Mouse (Mus musculus): Measurements from ENCODE around the gene Sptbn2. TPM values are rescaled to one million over a fixed set of nuclear protein-coding genes. Genes with fewer than 3 reads are reported as not detected.

Sptbn2 gene
- 0.23 and 0.26 TPM in 2 replicates for polyA plus RNA-seq (2012; rRNA removed)

DNA sequence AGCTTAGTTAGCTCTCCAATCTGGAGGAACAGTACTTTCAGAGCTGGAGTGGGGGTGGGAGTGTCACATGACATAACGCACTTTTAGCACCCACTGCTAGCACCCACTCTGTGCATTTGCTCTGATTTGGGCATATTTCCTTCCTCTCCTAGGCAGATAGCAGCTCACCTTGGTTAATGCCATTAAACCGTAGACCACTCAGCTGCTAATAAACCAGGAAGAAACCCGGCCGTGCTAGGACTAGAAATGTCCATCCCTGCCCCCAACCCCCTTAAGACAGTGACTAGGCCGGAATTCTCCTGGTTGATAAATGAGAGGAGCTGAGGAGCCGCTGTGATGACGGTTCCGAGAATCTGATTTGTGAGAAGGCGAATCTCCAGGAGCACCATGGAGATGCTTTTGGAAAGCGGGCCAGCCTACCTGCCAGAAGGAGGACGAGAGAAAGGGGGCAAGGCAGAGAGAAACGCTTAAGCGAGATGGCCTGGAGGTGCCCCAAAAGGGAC is at the start of gene Sptbn2:
Gene Sptbn2, plus strand, starts transcription at position 70 of the 503 bp plus-strand sequence.
- no peak for DNase-seq
- no peaks in the 10 kb centered on the region for H3K36me3 ChIP-seq (ENCODE audit: control insufficient read depth, insufficient read depth, low read length)
- WGBS, result 59% methylated on average over 13 of the region's 13 CpGs
- no peaks in the 10 kb centered on the region for H3K4me1 ChIP-seq (replicated peaks; ENCODE audit: control insufficient read depth, insufficient read depth, low read length)
- no peak within 1 kb of the TSS; the same call in 1 of the 2 replicates for H3K4me3 ChIP-seq (ENCODE audit: control insufficient read depth, insufficient read depth, low read length)
- no peak for TF ChIP-seq CTCF (IDR thresholded peaks at IDR 0.05; ENCODE audit: borderline replicate concordance, control insufficient read depth, extremely low read depth, insufficient read depth, low read length, poor library complexity)
- no peak for TF ChIP-seq POLR2A (IDR thresholded peaks at IDR 0.05; ENCODE audit: control insufficient read depth, extremely low read depth, insufficient read depth, low read length, poor library complexity)
- no peak within 1 kb of the TSS for H3K27ac ChIP-seq (ENCODE audit: control insufficient read depth, insufficient read depth, low read length)
- H3K27me3 ChIP-seq (ENCODE audit: control insufficient read depth, insufficient read depth, low read length), result no peaks in the 10 kb centered on the region; the same call in 1 of the 2 replicates

- H3K4me3 ChIP-seq (ENCODE audit: control insufficient read depth, insufficient read depth, low read length), result no peak overlapping the region
- H3K27ac ChIP-seq (ENCODE audit: control insufficient read depth, insufficient read depth, low read length), result no peak overlapping the region
- H3K27me3 ChIP-seq (ENCODE audit: control insufficient read depth, insufficient read depth, low read length), result no peaks in the 10 kb centered on the region
- DNase-seq, result no peak
- no peaks in the 10 kb centered on the region for H3K4me1 ChIP-seq (replicated peaks; ENCODE audit: control insufficient read depth, insufficient read depth, low read length)
- TF ChIP-seq POLR2A (IDR thresholded peaks at IDR 0.05; ENCODE audit: control insufficient read depth, extremely low read depth, insufficient read depth, low read length, poor library complexity) (no peak), CTCF (IDR thresholded peaks at IDR 0.05; ENCODE audit: borderline replicate concordance, control insufficient read depth, extremely low read depth, insufficient read depth, low read length, poor library complexity) (no peak)
- no peaks in the 10 kb centered on the region for H3K36me3 ChIP-seq (ENCODE audit: control insufficient read depth, insufficient read depth, low read length)
Observed at GRCm38 (mm10) chr19:4666815-4667214, 44.2 kb upstream of the Sptbn2 start.

DNA sequence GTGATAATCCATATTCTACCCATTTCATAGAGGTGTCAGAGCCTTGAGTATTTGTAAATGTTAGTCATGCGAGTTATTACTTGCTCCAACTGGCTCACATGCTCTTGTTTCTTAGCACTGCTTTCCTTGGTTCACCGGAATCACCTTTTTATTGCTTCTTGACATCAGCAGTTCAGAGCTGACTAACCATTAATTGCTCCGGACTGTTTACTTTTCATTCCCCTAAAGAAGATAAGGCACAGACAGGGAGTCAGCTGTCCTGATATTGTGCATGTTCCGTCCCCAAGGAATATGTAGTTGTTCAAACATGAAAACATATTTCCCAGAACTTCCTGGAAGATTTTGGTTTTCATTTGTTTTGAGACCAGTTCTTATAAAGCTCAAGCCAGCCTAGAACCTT is 40.2 kb upstream of the Sptbn2 start:
- DNase-seq, result no peak
- TF ChIP-seq POLR2A (IDR thresholded peaks at IDR 0.05; ENCODE audit: control insufficient read depth, extremely low read depth, insufficient read depth, low read length, poor library complexity) (no peak), CTCF (IDR thresholded peaks at IDR 0.05; ENCODE audit: borderline replicate concordance, control insufficient read depth, extremely low read depth, insufficient read depth, low read length, poor library complexity) (no peak)

DNA sequence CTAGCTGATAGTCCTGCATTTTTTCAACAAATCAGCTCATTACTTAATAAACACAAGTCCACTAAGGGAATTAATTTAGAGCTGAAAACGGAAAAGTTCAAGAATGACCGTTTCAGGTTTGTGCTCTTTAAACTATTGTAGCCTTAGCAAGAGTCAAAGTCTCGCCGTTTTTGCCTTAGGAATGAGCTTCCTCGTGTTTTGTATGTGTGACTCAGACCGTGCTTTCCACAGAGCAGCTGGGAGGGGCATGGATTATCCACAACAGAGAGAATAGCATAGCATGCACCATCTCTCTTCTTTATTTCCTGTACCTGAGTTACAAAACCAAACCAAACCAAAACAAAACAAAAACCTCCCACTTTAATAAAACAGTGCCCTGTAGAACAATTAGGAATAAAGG is 38.6 kb upstream of the Sptbn2 start:
- H3K27me3 ChIP-seq (ENCODE audit: control insufficient read depth, insufficient read depth, low read length), result no peaks in the 10 kb centered on the region
- 69% methylated on average over 6 of the region's 6 CpGs for WGBS
- no peaks in the 10 kb centered on the region for H3K36me3 ChIP-seq (ENCODE audit: control insufficient read depth, insufficient read depth, low read length)
- DNase-seq, result no peak
- H3K27ac ChIP-seq (ENCODE audit: control insufficient read depth, insufficient read depth, low read length), result no peak overlapping the region
- TF ChIP-seq POLR2A (IDR thresholded peaks at IDR 0.05; ENCODE audit: control insufficient read depth, extremely low read depth, insufficient read depth, low read length, poor library complexity) (no peak), CTCF (IDR thresholded peaks at IDR 0.05; ENCODE audit: borderline replicate concordance, control insufficient read depth, extremely low read depth, insufficient read depth, low read length, poor library complexity) (no peak)
- no peaks in the 10 kb centered on the region for H3K4me1 ChIP-seq (replicated peaks; ENCODE audit: control insufficient read depth, insufficient read depth, low read length)
- H3K4me3 ChIP-seq (ENCODE audit: control insufficient read depth, insufficient read depth, low read length), result no peak overlapping the region

More for the DNA sequence above, 40.2 kb upstream of the Sptbn2 start:
- no peaks in the 10 kb centered on the region for H3K27me3 ChIP-seq (ENCODE audit: control insufficient read depth, insufficient read depth, low read length)
- H3K4me3 ChIP-seq (ENCODE audit: control insufficient read depth, insufficient read depth, low read length), result no peak overlapping the region
- WGBS, result 87% methylated on average over 4 of the region's 4 CpGs
- H3K4me1 ChIP-seq (replicated peaks; ENCODE audit: control insufficient read depth, insufficient read depth, low read length), result no peaks in the 10 kb centered on the region
- H3K36me3 ChIP-seq (ENCODE audit: control insufficient read depth, insufficient read depth, low read length), result no peaks in the 10 kb centered on the region
- no peak overlapping the region for H3K27ac ChIP-seq (ENCODE audit: control insufficient read depth, insufficient read depth, low read length)

GRCm38 (mm10) chr19:4694346-4694745 is 16.6 kb upstream of the Sptbn2 start:
- Histone ChIP-seq H3K4me1 (replicated peaks; ENCODE audit: control insufficient read depth, insufficient read depth, low read length) (peaks cover 5% of the 10 kb centered on the region), H3K36me3 (ENCODE audit: control insufficient read depth, insufficient read depth, low read length) (no peaks in the 10 kb centered on the region), H3K4me3 (ENCODE audit: control insufficient read depth, insufficient read depth, low read length) (no peak overlapping the region), H3K27ac (ENCODE audit: control insufficient read depth, insufficient read depth, low read length) (no peak overlapping the region), H3K27me3 (ENCODE audit: control insufficient read depth, insufficient read depth, low read length) (peaks cover 12% of the 10 kb centered on the region)
- TF ChIP-seq CTCF (IDR thresholded peaks at IDR 0.05; ENCODE audit: borderline replicate concordance, control insufficient read depth, extremely low read depth, insufficient read depth, low read length, poor library complexity) (no peak), POLR2A (IDR thresholded peaks at IDR 0.05; ENCODE audit: control insufficient read depth, extremely low read depth, insufficient read depth, low read length, poor library complexity) (no peak)
- no peak for DNase-seq
- WGBS, result 74% methylated on average over 3 of the region's 3 CpGs

DNA sequence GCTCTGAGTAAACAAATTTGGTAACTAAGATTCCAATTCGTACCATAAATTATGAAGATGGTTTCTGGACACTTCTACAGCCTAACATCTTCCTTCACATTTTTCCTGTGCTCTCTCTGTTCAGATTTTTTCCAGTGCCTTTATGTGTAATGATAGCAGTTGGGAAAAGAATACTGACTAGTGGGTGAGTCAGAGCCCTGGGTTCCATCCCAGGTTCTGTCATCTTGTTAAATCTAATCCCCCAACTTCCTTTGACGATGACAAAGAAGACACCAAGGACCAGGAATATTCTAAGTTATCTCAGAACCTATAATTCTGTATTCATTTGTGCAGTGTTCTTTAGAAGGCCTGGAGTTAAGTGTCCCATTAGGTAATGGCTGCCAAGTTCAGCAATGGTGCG is 13.8 kb upstream of the Sptbn2 start:
- 99% methylated on average over 3 of the region's 3 CpGs for WGBS
- Histone ChIP-seq H3K36me3 (ENCODE audit: control insufficient read depth, insufficient read depth, low read length) (no peaks in the 10 kb centered on the region), H3K4me3 (ENCODE audit: control insufficient read depth, insufficient read depth, low read length) (no peak overlapping the region), H3K4me1 (replicated peaks; ENCODE audit: control insufficient read depth, insufficient read depth, low read length) (peaks cover 7% of the 10 kb centered on the region), H3K27ac (ENCODE audit: control insufficient read depth, insufficient read depth, low read length) (no peak overlapping the region), H3K27me3 (ENCODE audit: control insufficient read depth, insufficient read depth, low read length) (peaks cover 15% of the 10 kb centered on the region)
- TF ChIP-seq CTCF (IDR thresholded peaks at IDR 0.05; ENCODE audit: borderline replicate concordance, control insufficient read depth, extremely low read depth, insufficient read depth, low read length, poor library complexity), result no peak
- TF ChIP-seq POLR2A (IDR thresholded peaks at IDR 0.05; ENCODE audit: control insufficient read depth, extremely low read depth, insufficient read depth, low read length, poor library complexity), result no peak
- DNase-seq, result no peak

- no peak overlapping the region for H3K4me3 ChIP-seq (ENCODE audit: control insufficient read depth, insufficient read depth, low read length)
- TF ChIP-seq CTCF (IDR thresholded peaks at IDR 0.05; ENCODE audit: borderline replicate concordance, control insufficient read depth, extremely low read depth, insufficient read depth, low read length, poor library complexity) (no peak), POLR2A (IDR thresholded peaks at IDR 0.05; ENCODE audit: control insufficient read depth, extremely low read depth, insufficient read depth, low read length, poor library complexity) (no peak)
- H3K27ac ChIP-seq (ENCODE audit: control insufficient read depth, insufficient read depth, low read length), result no peak overlapping the region
- peaks cover 7% of the 10 kb centered on the region for H3K4me1 ChIP-seq (replicated peaks; ENCODE audit: control insufficient read depth, insufficient read depth, low read length)
- 82% methylated on average over 9 of the region's 9 CpGs for WGBS
- H3K27me3 ChIP-seq (ENCODE audit: control insufficient read depth, insufficient read depth, low read length), result peaks cover 15% of the 10 kb centered on the region
- DNase-seq, result no peak
- no peaks in the 10 kb centered on the region for H3K36me3 ChIP-seq (ENCODE audit: control insufficient read depth, insufficient read depth, low read length)
Observed at GRCm38 (mm10) chr19:4697721-4698120, 13.2 kb upstream of the Sptbn2 start.
